Mouse (Mus musculus) naive thymus-derived CD4-positive, alpha-beta T cell, adult 2 months (primary cell): ENCODE measurements around the gene Palld.
A peak's percentile ranks its signal among the peaks of the same experiment; 100 is the strongest.

ENCODE experiments used
- DNase-seq: peaks from one replicate; pipeline ENCODE4 v3.0.0-alpha.2; 2011; ENCODE audit warnings: low read depth

Gene Palld

GRCm38 (mm10) chr8:61500914-61501313 lies 401.6 kb downstream of the Palld start:
- no peak for DNase-seq

- DNase-seq = peak; percentile 12
Measured at GRCm38 (mm10) chr8:61499035-61499434, 403.5 kb downstream of the Palld start.

DNA sequence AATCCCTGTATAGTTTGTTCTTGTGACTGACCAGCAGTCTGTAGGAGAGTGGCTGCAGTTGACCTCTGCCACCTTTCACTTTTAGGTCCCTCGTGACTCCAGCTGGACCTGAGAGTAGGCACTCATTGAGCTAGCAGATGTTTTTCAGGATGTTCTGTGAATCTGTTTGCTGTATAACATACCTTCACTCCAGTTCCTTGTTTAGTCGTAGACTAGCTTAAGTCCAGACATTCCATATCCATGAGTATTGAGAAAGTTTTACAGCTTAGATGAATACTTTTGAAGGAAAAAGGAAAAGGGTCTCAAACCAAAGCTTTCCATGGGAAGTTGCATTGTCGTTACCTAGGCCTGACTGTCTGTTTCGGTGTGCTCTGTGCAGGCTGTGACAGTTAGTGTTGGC lies 405.4 kb downstream of the Palld start:
- DNase-seq = no peak

- DNase-seq = no peak
Measured at GRCm38 (mm10) chr8:61488631-61489030, 413.9 kb downstream of the Palld start.

GRCm38 (mm10) chr8:61487597-61488156 lies 414.8 kb downstream of the Palld start, which contains the start of gene Cbr4:
TSS of gene Cbr4 (plus strand) at chr8:61487734.
- peak; percentile 93 for DNase-seq

DNA sequence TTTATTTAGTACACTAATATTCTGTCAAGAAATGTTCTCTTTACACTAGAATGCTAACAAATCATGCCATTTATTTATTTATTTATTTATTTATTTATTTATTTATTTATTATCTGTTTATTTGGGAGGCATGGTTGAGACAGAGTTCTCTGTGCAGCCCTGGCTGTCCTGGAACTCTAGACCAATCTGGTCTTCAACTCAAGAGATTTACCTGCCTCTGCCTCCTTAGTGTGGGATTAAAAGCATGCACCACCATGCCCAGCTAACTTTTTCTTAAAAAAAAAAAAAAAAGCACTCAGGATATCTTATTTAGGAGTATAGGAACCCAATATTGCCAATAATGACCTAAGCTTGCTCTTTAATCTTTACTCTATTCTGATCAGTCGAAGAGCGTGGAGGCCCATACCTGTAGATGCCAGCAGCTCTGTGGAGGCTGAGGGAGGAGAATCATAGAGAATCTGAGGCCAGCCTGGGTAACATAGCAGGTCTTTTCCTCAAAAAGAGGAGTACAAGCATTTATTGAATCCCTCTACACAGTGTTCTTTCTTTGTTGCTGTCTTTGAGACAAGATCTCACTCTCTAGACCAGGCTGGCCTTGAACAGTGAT lies 415.5 kb downstream of the Palld start:
- no peak for DNase-seq

GRCm38 (mm10) chr8:61480260-61480967 lies 422.1 kb downstream of the Palld start:
- no peak for DNase-seq

GRCm38 (mm10) chr8:61479506-61480214 lies 422.8 kb downstream of the Palld start:
- peak; percentile 70 for DNase-seq

GRCm38 (mm10) chr8:61478793-61479192 lies 423.7 kb downstream of the Palld start:
- no peak for DNase-seq

DNA sequence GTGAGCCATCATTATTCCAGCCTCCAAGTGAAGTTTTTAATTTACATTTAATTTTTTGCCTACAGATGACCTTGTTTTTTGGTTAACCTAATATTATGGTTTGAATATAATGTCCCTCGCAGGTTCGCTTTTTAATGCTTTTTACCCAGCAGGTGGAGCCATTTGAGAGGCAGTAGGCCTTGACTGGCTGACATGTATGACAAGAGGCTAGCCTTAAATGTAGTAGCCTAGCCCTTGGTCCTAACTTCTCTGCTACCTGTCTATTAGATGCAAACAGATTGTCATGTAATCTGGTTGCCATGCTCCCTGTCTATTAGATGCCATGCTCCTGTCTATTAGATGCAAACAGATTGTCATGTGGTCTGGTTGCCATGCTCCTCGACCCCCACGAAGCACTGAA lies 424.3 kb downstream of the Palld start:
- DNase-seq = no peak

DNA sequence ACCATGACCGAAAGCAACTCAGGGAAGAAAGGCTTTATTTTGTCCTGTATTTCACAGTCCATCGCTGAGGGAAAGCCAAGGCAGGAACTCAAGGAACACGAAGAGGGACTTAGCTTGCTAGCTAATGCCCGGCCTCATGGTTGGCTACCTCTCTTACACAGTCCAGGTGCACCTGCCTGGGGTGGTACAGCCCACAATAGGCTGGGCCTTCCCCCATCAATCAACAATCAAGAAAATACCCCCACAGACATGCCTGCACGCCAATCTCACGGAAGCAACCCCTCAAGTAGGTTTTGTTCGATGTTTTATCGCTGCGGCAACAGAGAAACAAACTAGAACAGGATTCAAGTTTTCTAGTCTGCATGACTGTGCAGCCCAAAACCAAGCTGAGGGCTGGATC lies 426.3 kb downstream of the Palld start:
- no peak for DNase-seq

DNA sequence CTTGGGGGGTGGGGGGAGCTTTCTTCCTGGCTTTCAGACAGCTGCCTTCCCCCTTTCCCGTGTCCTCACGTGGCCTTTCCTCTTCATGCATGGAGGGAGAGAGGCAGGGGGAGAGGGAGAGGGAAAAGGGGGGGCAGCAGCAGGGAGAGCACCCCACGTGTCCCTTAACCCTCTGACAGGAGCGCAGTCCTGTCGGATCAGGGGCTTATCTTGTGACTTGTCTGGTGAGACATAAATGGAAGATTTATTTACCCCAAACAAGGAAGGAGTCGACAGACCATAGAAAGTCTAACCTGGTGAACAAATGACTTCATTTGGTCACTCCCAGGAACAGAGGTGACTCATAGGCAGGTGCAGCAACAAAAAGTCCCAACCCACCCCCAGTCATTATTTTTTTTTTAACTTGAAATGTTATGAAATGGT lies 427.2 kb downstream of the Palld start:
- DNase-seq = no peak

DNA sequence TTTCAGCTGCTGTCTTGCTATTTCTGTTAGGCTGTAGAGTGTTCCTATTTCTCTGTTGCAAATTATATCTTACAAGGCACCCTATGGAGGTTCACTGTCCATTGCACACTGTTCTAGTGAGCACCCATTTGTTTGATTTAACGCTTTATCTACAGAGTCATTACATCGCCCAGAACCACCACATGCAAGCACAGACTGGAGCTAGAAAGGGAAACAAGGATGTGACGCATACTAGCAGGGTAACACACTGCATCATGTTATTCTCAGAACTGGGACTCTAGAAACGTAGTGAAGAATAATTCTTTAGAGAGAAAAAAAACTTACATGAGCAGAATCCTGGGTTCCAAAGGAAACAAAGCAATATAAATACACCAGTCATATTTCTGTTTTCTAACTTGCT lies 432.3 kb downstream of the Palld start:
- no peak for DNase-seq

- DNase-seq = no peak
Measured at GRCm38 (mm10) chr8:61467553-61467815, 435.0 kb downstream of the Palld start.

- DNase-seq = no peak
Measured at GRCm38 (mm10) chr8:61466696-61467552, 435.6 kb downstream of the Palld start.

GRCm38 (mm10) chr8:61464393-61464792 lies 438.1 kb downstream of the Palld start:
- no peak for DNase-seq

DNA sequence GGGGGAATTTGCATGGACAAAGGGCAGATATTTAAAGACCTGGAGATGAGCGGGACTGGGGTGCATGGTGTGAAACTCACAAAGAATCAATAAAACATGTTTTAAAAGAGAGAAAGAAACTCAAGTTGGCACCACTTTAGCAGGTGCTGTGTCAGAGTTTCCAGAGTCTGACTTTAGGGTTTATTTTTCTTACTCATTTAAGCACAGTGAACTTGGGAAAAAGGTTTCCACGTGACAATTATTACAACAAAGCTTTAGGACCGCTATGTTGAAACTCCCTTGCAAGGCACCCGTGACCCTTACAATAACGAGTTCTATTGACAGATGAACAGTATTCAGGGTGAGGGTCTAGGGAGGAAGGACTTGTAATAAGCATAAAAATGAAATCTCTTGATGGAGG lies 440.3 kb downstream of the Palld start:
- no peak for DNase-seq
